Comparison of ENCODE assay signal across 22 mouse cellular contexts in genomic region chr1:34069514-34070290, GRCm38 (mm10).
"Had no signal": no experiment of that assay in that cellular context is flagged by ENCODE, and none has a peak within 500 bp of the region (broad histone marks: within the 10 kb centered on the region; RNA-seq: fewer than 3 reads in every experiment).

No protein-coding gene starts in this region.

- ATAC-seq: hindbrain, postnatal 0 days; intestine, postnatal 0 days had no signal

- H3K9me3 ChIP-seq: heart, embryonic 10.5 days; hindbrain, embryonic 13.5 days; hindbrain, embryonic 15.5 days; limb, embryonic 10.5 days; limb, embryonic 12.5 days; liver, embryonic 13.5 days; liver, embryonic 15.5 days had no signal

- DNase-seq: gastrocnemius, postnatal 14 days; gastrocnemius, postnatal 36 days; heart, postnatal 10 days; kidney, adult 18-20 months; kidney, adult 8-10 months; kidney, postnatal 10 days; kidney, postnatal 25 days; kidney, postnatal 4 days; liver; liver, embryonic 13.5 days had no signal

- H3K9ac ChIP-seq: hindbrain, embryonic 13.5 days; hindbrain, embryonic 15.5 days; limb, embryonic 12.5 days; liver, embryonic 13.5 days; liver, embryonic 15.5 days had no signal

- H3K4me2 ChIP-seq: hindbrain, embryonic 13.5 days; hindbrain, embryonic 15.5 days; limb, embryonic 12.5 days; liver, embryonic 11.5 days; liver, embryonic 13.5 days; liver, embryonic 15.5 days had no signal

- H3K27me3 ChIP-seq: hindbrain, embryonic 13.5 days; hindbrain, embryonic 15.5 days; limb, embryonic 12.5 days; liver, embryonic 13.5 days; liver, embryonic 15.5 days had no signal

- H3K36me3 ChIP-seq: heart, embryonic 10.5 days; hindbrain, embryonic 13.5 days; hindbrain, embryonic 15.5 days; limb, embryonic 10.5 days; limb, embryonic 12.5 days; liver, embryonic 13.5 days; liver, embryonic 15.5 days had no signal

- H3K4me3 ChIP-seq: heart, adult 2 months; heart, embryonic 10.5 days; hindbrain, embryonic 13.5 days; hindbrain, embryonic 15.5 days; layer of hippocampus, adult 2 months; left cerebral cortex, adult 2 months; limb, embryonic 10.5 days; limb, embryonic 12.5 days; liver, embryonic 13.5 days; liver, embryonic 15.5 days had no signal

- H3K27ac ChIP-seq: heart, adult 2 months; hindbrain, embryonic 13.5 days; hindbrain, embryonic 15.5 days; hindbrain, postnatal 0 days; layer of hippocampus, adult 2 months; left cerebral cortex, adult 2 months; limb, embryonic 10.5 days; limb, embryonic 12.5 days; liver, embryonic 13.5 days; liver, embryonic 15.5 days had no signal
